ENCODE assay signal across 8 mouse cellular contexts in the genomic region with DNA sequence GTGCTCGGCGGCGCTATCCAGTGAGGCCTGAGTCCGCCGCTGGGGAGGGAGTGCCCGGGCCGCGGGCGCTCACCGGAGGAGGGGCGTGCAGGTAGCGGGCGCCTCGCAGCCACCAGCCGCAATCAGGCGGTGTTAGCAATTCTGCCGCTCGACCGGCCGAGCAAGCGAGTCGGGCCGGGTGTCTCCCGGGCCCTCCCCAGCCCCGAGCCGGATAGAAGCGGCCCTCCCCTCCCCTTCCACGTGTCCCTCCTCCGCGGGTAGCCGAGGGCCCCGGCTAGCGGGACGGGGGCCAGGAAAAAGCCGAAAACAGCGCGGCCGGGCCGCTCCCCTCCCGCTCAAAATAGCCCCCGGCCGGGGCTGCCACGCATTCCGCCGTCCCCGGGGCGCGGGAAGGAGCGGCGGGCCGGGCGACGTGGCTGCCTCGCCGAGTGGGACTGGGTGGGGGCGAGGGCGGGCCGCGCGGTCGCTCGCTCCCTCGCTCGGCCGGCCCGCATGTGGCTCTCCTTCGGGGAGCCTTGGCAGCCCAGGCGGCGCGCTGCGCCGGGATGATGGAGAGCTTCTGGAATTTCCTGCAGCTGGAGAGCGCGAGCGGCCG. TPM values are rescaled to one million over a fixed set of nuclear protein-coding genes. Genes with fewer than 3 reads are reported as not detected.
A peak's percentile ranks its signal among the peaks of the same experiment; 100 is the strongest.
DNase-seq lines count a peak whose midpoint lies in the region; ATAC-seq lines count a peak whose summit lies in the region.

No protein-coding gene starts in this region.

- ATAC-seq in erythroblast, adult 5-6 weeks (replicated peaks; ENCODE audit: low FRiP score, poor library complexity, severe bottlenecking) = no peak
- peak; percentile 54 for ATAC-seq in heart, embryonic 12.5 days (ENCODE audit: insufficient number of reproducible peaks, low FRiP score)
- 0 out of 2 replicates have a peak, but pooled peaks have one; percentile 41 for ATAC-seq in megakaryocyte-erythroid progenitor cell, adult 5-6 weeks (replicated peaks; ENCODE audit: low FRiP score, low TSS enrichment, poor library complexity, severe bottlenecking)

- H3K4me2 ChIP-seq in heart, embryonic 12.5 days = peak overlapping the region; percentile 100

- peak overlapping the region; percentile 95 for H3K27ac ChIP-seq in heart, embryonic 12.5 days (ENCODE audit: poor library complexity, severe bottlenecking)

- no peaks in the 10 kb centered on the region; the same call in 1 of the 2 replicates for H3K9me3 ChIP-seq in erythroblast, embryonic 14.5 days (ENCODE audit: control insufficient read depth, low read length)
- no peaks in the 10 kb centered on the region for H3K9me3 ChIP-seq in heart, embryonic 12.5 days (replicated peaks)

- no peaks in the 10 kb centered on the region for H3K36me3 ChIP-seq in erythroblast, embryonic 14.5 days (ENCODE audit: control insufficient read depth)
- H3K36me3 ChIP-seq in heart, embryonic 12.5 days = no peaks in the 10 kb centered on the region

- H3K9ac ChIP-seq in heart, embryonic 12.5 days = peak overlapping the region; percentile 92

- peak overlapping the region; percentile 29 for H3K4me3 ChIP-seq in erythroblast, embryonic 14.5 days (replicated peaks)
- H3K4me3 ChIP-seq in heart, embryonic 12.5 days = peak overlapping the region; percentile 76

- WGBS in heart, embryonic 12.5 days = under 1% methylated on average over 59 of the region's 76 CpGs

- peaks cover 87% of the 10 kb centered on the region for H3K27me3 ChIP-seq in erythroblast, embryonic 14.5 days (ENCODE audit: control insufficient read depth)
- H3K27me3 ChIP-seq in heart, embryonic 12.5 days (replicated peaks) = no peaks in the 10 kb centered on the region

- DNase-seq in embryo, embryonic 10.5 days (ENCODE audit: low spot score) = peak; percentile 72
- peak; percentile 83 for DNase-seq in kidney, postnatal 14 days
- DNase-seq in thymus, postnatal 14 days = peak; percentile 32
- no peak for DNase-seq in right cerebral cortex, postnatal 4 days

- peaks cover 22% of the 10 kb centered on the region for H3K4me1 ChIP-seq in erythroblast, embryonic 14.5 days (ENCODE audit: control insufficient read depth)
- H3K4me1 ChIP-seq in heart, embryonic 12.5 days (replicated peaks) = peaks cover 93% of the 10 kb centered on the region

RNA-seq across cellular contexts. Expression of a gene that starts 27.6 kb away (rescaled TPM):
- 0.08 TPM in 2 replicates for polyA plus RNA-seq in erythroblast, embryonic 14.5 days (2012)
- 1.2 and 10.2 TPM in 2 replicates for total RNA-seq in erythroblast, adult 5-6 weeks (2015; ENCODE audit: low replicate concordance)
- total RNA-seq in erythroblast, adult 5-6 weeks (2017; ENCODE audit: low replicate concordance) = 0.17 and 4.2 TPM in 2 replicates
- 11.6 and 11.7 TPM in 2 replicates for polyA plus RNA-seq in heart, embryonic 12.5 days (2016; fragmentation: Nextera tagmentation; extraction: Ambion mirVana)
- 4.8 and 7.0 TPM in 2 replicates for total RNA-seq in megakaryocyte-erythroid progenitor cell, adult 5-6 weeks (2014; fragmentation: Nextera tagmentation)
- 0.33 and 0.72 TPM in 2 replicates for total RNA-seq in megakaryocyte-erythroid progenitor cell, adult 5-6 weeks (2017)
